Mouse (Mus musculus) midbrain, embryonic 12.5 days (tissue): Measurements from ENCODE around the gene Cyp4a30b. TPM values are rescaled to one million over a fixed set of nuclear protein-coding genes. Genes with fewer than 3 reads are reported as not detected.
"Not testable (repeated sequence)": the region's sequence is repeated elsewhere in the genome, so short reads cannot be mapped to it uniquely, and the experiment has no call there.

Experiments used
- ATAC-seq: fragments of 200-750 bp; cut with Nextera tagmentation; 2 replicates; pipeline ENCODE4 v1.8.0; 2017; ENCODE audit warnings: low read depth, moderate TSS enrichment, moderate library complexity; ENCODE audit not compliant: low FRiP score
- H3K27ac ChIP-seq: fragments of 300-500 bp; sonication (generic); replicated peaks from 2 replicates; pipeline ENCODE4 v1.5.1; 2016; ENCODE audit warnings: mild to moderate bottlenecking
- H3K27me3 ChIP-seq: fragments of 300-500 bp; sonication (generic); 2 replicates; pipeline ENCODE4 v1.6.1; 2016; ENCODE audit warnings: mild to moderate bottlenecking
- H3K36me3 ChIP-seq: fragments of 300-500 bp; sonication (generic); 2 replicates; pipeline ENCODE4 v1.6.1; 2016
- H3K4me1 ChIP-seq: fragments of 300-500 bp; sonication (generic); 2 replicates; pipeline ENCODE4 v1.6.1; 2016
- H3K4me2 ChIP-seq: fragments of 300-500 bp; sonication (generic); replicated peaks from 2 replicates; pipeline ENCODE4 v1.6.1; 2016; ENCODE audit warnings: mild to moderate bottlenecking, moderate library complexity
- H3K4me3 ChIP-seq: fragments of 300-500 bp; sonication (generic); 2 replicates; pipeline ENCODE4 v1.5.1; 2016; ENCODE audit warnings: mild to moderate bottlenecking
- H3K9ac ChIP-seq: fragments of 300-500 bp; sonication (generic); replicated peaks from 2 replicates; pipeline ENCODE4 v1.6.1; 2016; ENCODE audit warnings: mild to moderate bottlenecking, moderate library complexity
- H3K9me3 ChIP-seq: fragments of 300-500 bp; sonication (generic); 2 replicates; pipeline ENCODE4 v1.6.1; 2016; ENCODE audit warnings: mild to moderate bottlenecking
- WGBS: fragments of 180-500 bp; shearing (Covaris S2); methylation state at CpG from one replicate; pipeline ENCODE4 v1.1.7; 2016; 5-methylcytosine and 5-hydroxymethylcytosine counted together
- polyA plus RNA-seq: library from polyadenylated mRNA; unstranded; fragments of >200 nt; fragmentation: Nextera tagmentation; extraction: Ambion mirVana; gene quantifications from 2 replicates; pipeline ENCODE4 v1.2.1, GENCODE M21; 2016

Gene Cyp4a30b
- not detected in 2 replicates for polyA plus RNA-seq

GRCm38 (mm10) chr4:115452304-115452703, at the start of gene Cyp4a30b:
Gene Cyp4a30b, plus strand, starts transcription at chr4:115452604.
- H3K36me3 ChIP-seq = no peaks in the 10 kb centered on the region
- H3K4me2 ChIP-seq = no peak within 1 kb of the TSS
- no peaks in the 10 kb centered on the region for H3K9me3 ChIP-seq
- ATAC-seq = no peak
- H3K4me3 ChIP-seq = no peak within 1 kb of the TSS
- H3K4me1 ChIP-seq = no peaks in the 10 kb centered on the region
- WGBS = 79% methylated on average over 3 of the region's 3 CpGs
- no peak within 1 kb of the TSS for H3K9ac ChIP-seq
- no peaks in the 10 kb centered on the region for H3K27me3 ChIP-seq
- no peak within 1 kb of the TSS for H3K27ac ChIP-seq

DNA sequence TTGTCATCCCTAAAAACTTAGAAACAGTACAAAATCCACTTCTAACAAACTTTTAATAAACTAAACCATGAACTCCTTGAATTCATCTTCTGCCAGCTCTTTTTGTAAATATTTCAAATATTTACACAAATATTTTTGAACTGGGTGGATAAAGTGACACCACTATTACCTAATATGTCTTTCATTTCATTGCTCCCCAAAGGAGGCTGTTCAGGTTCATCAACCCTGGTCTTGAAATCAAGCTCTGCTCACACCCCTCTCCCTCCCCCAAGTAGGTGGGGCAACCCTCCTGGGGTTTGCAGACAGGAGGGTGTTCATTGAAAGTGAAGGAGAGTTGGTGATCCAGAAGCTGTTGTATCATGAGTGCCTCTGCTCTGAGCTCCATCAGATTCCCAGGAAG, 41.1 kb upstream of the Cyp4a30b start, which contains the start of gene Cyp4a12b:
Gene Cyp4a12b, plus strand, starts transcription at position 301 of the 400 bp plus-strand sequence.
- H3K27me3 ChIP-seq, H3K9me3 ChIP-seq, H3K9ac ChIP-seq, H3K27ac ChIP-seq, H3K4me3 ChIP-seq, H3K4me2 ChIP-seq, ATAC-seq, H3K4me1 ChIP-seq, H3K36me3 ChIP-seq: not testable (repeated sequence)

- Histone ChIP-seq H3K4me1 (no peaks in the 10 kb centered on the region), H3K27ac (no peak overlapping the region), H3K36me3 (no peaks in the 10 kb centered on the region), H3K27me3 (no peaks in the 10 kb centered on the region), H3K4me2 (no peak overlapping the region), H3K4me3 (no peak overlapping the region), H3K9me3 (no peaks in the 10 kb centered on the region), H3K9ac (no peak overlapping the region)
- WGBS = 73% methylated on average over 3 of the region's 3 CpGs
- ATAC-seq = no peak
Observed at GRCm38 (mm10) chr4:115450577-115451137, 1.7 kb upstream of the Cyp4a30b start.

DNA sequence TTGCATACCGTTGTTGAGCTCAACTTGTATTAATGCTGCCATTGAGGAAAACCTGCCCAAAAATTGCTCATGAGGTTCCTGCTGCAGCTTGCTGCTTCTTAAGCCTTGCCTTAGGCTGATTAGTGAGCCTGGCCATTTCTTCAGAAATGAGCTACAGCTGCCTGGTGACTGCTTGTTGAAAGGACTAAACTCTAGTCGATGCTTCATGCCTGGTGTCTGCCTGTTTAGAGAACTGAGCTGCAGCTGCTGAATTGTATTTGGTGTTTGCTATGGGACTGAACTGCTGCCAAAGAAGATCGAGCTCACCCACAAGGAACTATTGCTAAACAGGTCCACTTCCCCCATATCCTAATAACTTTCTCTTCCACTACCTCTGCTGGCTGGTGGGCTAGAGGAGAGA, 21.2 kb downstream of the Cyp4a30b start:
- H3K4me2 ChIP-seq, H3K9ac ChIP-seq, H3K27me3 ChIP-seq, H3K9me3 ChIP-seq, H3K27ac ChIP-seq, H3K4me1 ChIP-seq, H3K4me3 ChIP-seq, H3K36me3 ChIP-seq, ATAC-seq: not testable (repeated sequence)
- 86% methylated on average over 3 of the region's 3 CpGs for WGBS

GRCm38 (mm10) chr4:115476051-115476450, 23.6 kb downstream of the Cyp4a30b start:
- ATAC-seq = not testable (repeated sequence)

DNA sequence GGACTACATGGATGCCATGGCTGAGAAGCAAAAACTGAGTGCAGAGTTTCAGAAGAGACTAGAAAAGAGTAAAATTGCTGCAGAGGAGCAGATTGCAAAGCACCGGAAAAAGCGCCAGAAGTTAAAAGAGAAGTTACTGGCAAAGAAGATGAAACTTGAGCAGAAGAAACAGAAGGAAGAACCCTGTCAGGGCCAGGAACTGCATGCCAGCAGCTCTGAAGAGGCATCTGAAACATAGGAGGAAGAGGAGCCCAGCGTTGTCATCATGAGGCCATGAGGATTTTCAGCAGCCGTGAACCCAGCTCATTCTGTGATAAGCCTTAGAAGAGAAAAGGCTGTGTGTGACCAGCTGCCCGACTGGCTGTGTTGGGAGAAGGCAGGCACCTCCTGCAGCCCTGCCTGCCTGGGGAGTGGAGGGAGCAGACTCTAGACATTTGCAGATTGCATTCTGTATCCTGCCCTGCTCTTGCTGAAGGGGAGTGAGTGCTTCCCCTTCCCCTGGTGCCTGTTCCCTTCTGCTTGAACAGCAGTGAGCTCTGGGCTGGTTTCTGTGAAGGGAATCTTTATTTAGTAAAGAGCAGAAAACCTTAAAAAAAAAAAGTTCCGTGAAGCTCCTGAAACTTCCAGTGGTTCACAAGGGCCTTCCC, 28.7 kb downstream of the Cyp4a30b start:
- no peak overlapping the region for H3K27ac ChIP-seq
- no peaks in the 10 kb centered on the region for H3K4me1 ChIP-seq
- no peak overlapping the region for H3K9ac ChIP-seq
- no peaks in the 10 kb centered on the region for H3K36me3 ChIP-seq
- no peak overlapping the region for H3K4me3 ChIP-seq
- H3K4me2 ChIP-seq = no peak overlapping the region
- H3K27me3 ChIP-seq = no peaks in the 10 kb centered on the region
- ATAC-seq = no peak
- 67% methylated on average over 6 of the region's 6 CpGs for WGBS
- no peaks in the 10 kb centered on the region for H3K9me3 ChIP-seq

More at GRCm38 (mm10) chr4:115476051-115476450, 23.6 kb downstream of the Cyp4a30b start:
- H3K9ac ChIP-seq, H3K4me2 ChIP-seq, H3K36me3 ChIP-seq, H3K27me3 ChIP-seq, H3K4me1 ChIP-seq, H3K9me3 ChIP-seq, H3K4me3 ChIP-seq, H3K27ac ChIP-seq: not testable (repeated sequence)

GRCm38 (mm10) chr4:115496001-115496400, 43.6 kb downstream of the Cyp4a30b start, which contains the start of gene Cyp4a14:
Gene Cyp4a14, minus strand, starts transcription at chr4:115496142.
- Histone ChIP-seq H3K4me3 (no peak within 1 kb of the TSS), H3K27ac (no peak within 1 kb of the TSS), H3K36me3 (no peaks in the 10 kb centered on the region), H3K4me2 (no peak within 1 kb of the TSS), H3K4me1 (no peaks in the 10 kb centered on the region), H3K27me3 (no peaks in the 10 kb centered on the region), H3K9ac (no peak within 1 kb of the TSS), H3K9me3 (no peaks in the 10 kb centered on the region)
- no peak for ATAC-seq
- 90% methylated on average over 1 of the region's 1 CpGs for WGBS

- Histone ChIP-seq H3K36me3 (no peaks in the 10 kb centered on the region), H3K9me3 (no peaks in the 10 kb centered on the region), H3K4me3 (no peak overlapping the region), H3K27me3 (no peaks in the 10 kb centered on the region), H3K4me1 (no peaks in the 10 kb centered on the region), H3K9ac (no peak overlapping the region), H3K4me2 (no peak overlapping the region), H3K27ac (no peak overlapping the region)
- no peak for ATAC-seq
- WGBS = 84% methylated on average over 3 of the region's 3 CpGs
Observed at GRCm38 (mm10) chr4:115497466-115497865, 45.1 kb downstream of the Cyp4a30b start.

DNA sequence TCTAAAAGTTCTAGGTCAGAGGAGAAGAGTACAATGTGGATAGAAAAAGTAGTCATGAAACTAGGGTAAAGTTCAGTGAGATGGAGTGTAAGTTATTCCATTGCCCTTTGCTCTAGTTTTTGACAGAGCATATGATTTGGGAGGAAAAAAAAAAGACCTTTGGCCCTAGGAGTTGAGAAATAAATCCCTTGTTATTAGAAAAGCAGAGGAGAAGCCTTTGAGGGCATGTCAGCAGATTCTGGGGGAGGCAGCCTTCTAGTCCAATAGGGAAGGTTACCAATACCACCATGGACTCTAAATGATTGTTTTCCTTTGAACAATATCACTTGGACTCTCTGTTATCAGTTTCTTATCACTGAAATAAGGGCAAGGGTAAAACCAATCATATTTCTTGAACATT, 61.6 kb downstream of the Cyp4a30b start:
- H3K9me3 ChIP-seq, H3K27ac ChIP-seq, H3K27me3 ChIP-seq, ATAC-seq, H3K4me1 ChIP-seq, H3K4me3 ChIP-seq, H3K9ac ChIP-seq, H3K36me3 ChIP-seq, H3K4me2 ChIP-seq: not testable (repeated sequence)

- not testable (repeated sequence) for H3K4me2 ChIP-seq, ATAC-seq, H3K4me1 ChIP-seq, H3K36me3 ChIP-seq, H3K9me3 ChIP-seq, H3K9ac ChIP-seq, H3K4me3 ChIP-seq, H3K27me3 ChIP-seq, H3K27ac ChIP-seq
- 89% methylated on average over 5 of the region's 5 CpGs for WGBS
Observed at GRCm38 (mm10) chr4:115518000-115518399, 65.6 kb downstream of the Cyp4a30b start, which contains the start of gene Cyp4a10. Gene Cyp4a10, plus strand, starts transcription at chr4:115518264.

DNA sequence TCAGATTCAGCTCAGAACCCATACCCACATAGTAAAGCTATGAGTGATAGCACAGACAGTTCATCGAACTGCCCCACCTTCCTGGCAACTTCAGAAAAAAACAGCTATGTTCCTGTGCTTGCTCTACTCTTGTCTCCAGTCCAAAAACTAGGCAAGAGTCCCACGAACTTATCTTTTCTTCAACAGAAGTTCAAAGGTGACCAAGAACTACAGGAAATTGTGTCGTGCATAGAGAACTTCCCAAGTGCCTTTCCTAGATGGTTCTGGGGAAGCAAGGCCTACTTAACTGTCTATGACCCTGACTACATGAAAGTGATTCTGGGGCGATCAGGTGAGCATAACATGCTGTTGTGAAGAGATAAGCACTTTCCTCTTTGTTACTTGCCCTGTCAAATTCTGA, 67.0 kb downstream of the Cyp4a30b start:
- Histone ChIP-seq H3K4me2 (no peak overlapping the region), H3K4me1 (no peaks in the 10 kb centered on the region), H3K9ac (no peak overlapping the region), H3K27me3 (no peaks in the 10 kb centered on the region), H3K4me3 (no peak overlapping the region), H3K36me3 (no peaks in the 10 kb centered on the region), H3K27ac (no peak overlapping the region), H3K9me3 (no peaks in the 10 kb centered on the region)
- ATAC-seq = no peak
- 79% methylated on average over 4 of the region's 4 CpGs for WGBS
